Mouse (Mus musculus) embryo, embryonic 10 days (tissue): Measurements from ENCODE around the gene Exoc3l.
A peak's percentile ranks its signal among the peaks of the same experiment; 100 is the strongest.

Experiments
- DNase-seq: peaks from one replicate; pipeline ENCODE4 v3.0.0-alpha.2; 2015; ENCODE audit warnings: low spot score

The Exoc3l gene

GRCm38 (mm10) chr8:105295895-105296573 lies at the start of gene Exoc3l:
TSS of gene Exoc3l (minus strand) at chr8:105296101.
- DNase-seq: no peak

- no peak for DNase-seq
Measured at GRCm38 (mm10) chr8:105345061-105345975, 49.4 kb upstream of the Exoc3l start.

GRCm38 (mm10) chr8:105343791-105344574 lies 48.1 kb upstream of the Exoc3l start:
- DNase-seq: no peak

- no peak for DNase-seq
Measured at GRCm38 (mm10) chr8:105342768-105343167, 46.9 kb upstream of the Exoc3l start.

- DNase-seq: no peak
Measured at GRCm38 (mm10) chr8:105341399-105341798, 45.5 kb upstream of the Exoc3l start.

GRCm38 (mm10) chr8:105339886-105340635 lies 44.2 kb upstream of the Exoc3l start:
- DNase-seq: no peak

GRCm38 (mm10) chr8:105338992-105339391 lies 43.1 kb upstream of the Exoc3l start:
- DNase-seq: no peak

- DNase-seq: no peak
Measured at GRCm38 (mm10) chr8:105336373-105337130, 40.7 kb upstream of the Exoc3l start.

GRCm38 (mm10) chr8:105332523-105332922 lies 36.6 kb upstream of the Exoc3l start:
- no peak for DNase-seq

GRCm38 (mm10) chr8:105331931-105332330 lies 36.0 kb upstream of the Exoc3l start:
- no peak for DNase-seq

- DNase-seq: no peak
Measured at GRCm38 (mm10) chr8:105331469-105331868, 35.6 kb upstream of the Exoc3l start.

GRCm38 (mm10) chr8:105330325-105330724 lies 34.4 kb upstream of the Exoc3l start:
- DNase-seq: no peak

GRCm38 (mm10) chr8:105326968-105327367 lies 31.1 kb upstream of the Exoc3l start:
- no peak for DNase-seq

- DNase-seq: peak; percentile 98
Measured at GRCm38 (mm10) chr8:105326141-105326672, 30.3 kb upstream of the Exoc3l start, which contains the start of the genes Lrrc29 and Tmem208. TSS of gene Lrrc29 (minus strand) at chr8:105326278. TSS of gene Tmem208 (plus strand) at chr8:105326354.

- peak; percentile 37 for DNase-seq
Measured at GRCm38 (mm10) chr8:105325641-105326093, 29.8 kb upstream of the Exoc3l start.

- DNase-seq: no peak
Measured at GRCm38 (mm10) chr8:105323183-105323582, 27.3 kb upstream of the Exoc3l start.

GRCm38 (mm10) chr8:105318662-105319190 lies 22.8 kb upstream of the Exoc3l start:
- DNase-seq: no peak

- DNase-seq: no peak
Measured at GRCm38 (mm10) chr8:105317941-105318340, 22.0 kb upstream of the Exoc3l start.

GRCm38 (mm10) chr8:105315073-105315769 lies 19.3 kb upstream of the Exoc3l start:
- DNase-seq: no peak
